Mouse (Mus musculus) heart, adult 2 months (tissue): Measurements from ENCODE around the gene Gucd1.

Experiments used
- CTCF ChIP-seq: fragments of 200-600 bp; IDR thresholded peaks from 2 replicates; pipeline ENCODE4 v1.8.1; 2022; ENCODE audit warnings: antibody characterized with exemption, mild to moderate bottlenecking, moderate library complexity
- EP300 ChIP-seq: fragments of 200-500 bp; IDR thresholded peaks from 2 replicates; pipeline ENCODE4 v1.6.1; 2011; ENCODE audit warnings: low read depth, low read length, control low read depth; ENCODE audit not compliant: insufficient read depth

GRCm38 (mm10) chr10:75565436-75565835 lies 47.7 kb upstream of the Gucd1 start:
- TF ChIP-seq CTCF (no peak), EP300 (no peak)
